Mouse (Mus musculus) liver, postnatal 0 days (tissue): Measurements from ENCODE around the gene Npnt.

ENCODE experiments used
- CTCF ChIP-seq: sonication (generic); IDR thresholded peaks from 2 replicates; pipeline ENCODE4 v1.5.1; 2016; ENCODE audit warnings: antibody characterized with exemption, low read depth
- EP300 ChIP-seq: IDR thresholded peaks from 2 replicates; pipeline ENCODE4 v1.6.1; 2016; ENCODE audit warnings: antibody characterized with exemption, low read depth, mild to moderate bottlenecking

GRCm38 (mm10) chr3:132839516-132839915 is 110.6 kb downstream of the Npnt start:
- TF ChIP-seq EP300 (no peak), CTCF (no peak)
